Mouse (Mus musculus) G1E (cell line): ENCODE data around the gene Icosl. TPM values are rescaled to one million over a fixed set of nuclear protein-coding genes. Genes with fewer than 3 reads are reported as not detected.

Source experiments
- ATAC-seq: 2 replicates; pipeline ENCODE4 v1.8.0; 2016; ENCODE audit warnings: mild to moderate bottlenecking; ENCODE audit not compliant: insufficient number of reproducible peaks, poor library complexity, low FRiP score, severe bottlenecking; ENCODE audit errors: extremely low read depth
- DNase-seq: peaks from one replicate; pipeline ENCODE4 v3.0.0; 2012; ENCODE audit warnings: low spot score
- H3K27me3 ChIP-seq: 2 replicates; pipeline ENCODE4 v1.6.1; 2012; ENCODE audit warnings: mild to moderate bottlenecking, low read length, inconsistent platforms; ENCODE audit not compliant: insufficient read depth
- H3K36me3 ChIP-seq: replicated peaks from 2 replicates; pipeline ENCODE3; 2012; ENCODE audit warnings: mild to moderate bottlenecking, inconsistent platforms
- H3K4me1 ChIP-seq: 2 replicates; pipeline ENCODE4 v1.6.1; 2012; ENCODE audit warnings: low read depth, low read length, inconsistent platforms, mixed read lengths; ENCODE audit not compliant: insufficient read depth
- H3K4me3 ChIP-seq: 2 replicates; pipeline ENCODE4 v1.5.1; 2012; ENCODE audit warnings: low read depth, mild to moderate bottlenecking, inconsistent platforms, low read length, moderate library complexity, mixed read lengths
- H3K9me3 ChIP-seq: replicated peaks from 2 replicates; pipeline ENCODE4 v1.6.1; 2012; ENCODE audit warnings: inconsistent platforms
- CTCF ChIP-seq: IDR thresholded peaks from 2 replicates; pipeline ENCODE4 v1.5.1; 2012; ENCODE audit warnings: low read depth, low read length, inconsistent platforms, mixed read lengths
- GATA1 ChIP-seq: IDR thresholded peaks from 2 replicates; pipeline ENCODE4 v1.6.1; 2012; ENCODE audit warnings: borderline replicate concordance, low read length, inconsistent platforms, mixed read lengths
- GATA2 ChIP-seq: IDR thresholded peaks from 2 replicates; pipeline ENCODE4 v1.6.1; 2012; ENCODE audit warnings: low read depth, low read length, inconsistent platforms, borderline replicate concordance
- POLR2AphosphoS5 ChIP-seq: IDR thresholded peaks from 2 replicates; pipeline ENCODE4 v1.6.1; 2012; ENCODE audit warnings: low read depth, low read length, inconsistent platforms; ENCODE audit not compliant: insufficient replicate concordance
- TAL1 ChIP-seq: conservative IDR thresholded peaks from 2 replicates; pipeline ENCODE4 v1.6.1; 2012; ENCODE audit warnings: low read depth, low read length, inconsistent platforms, mixed read lengths
- polyA plus RNA-seq: library from polyadenylated mRNA; stranded (reverse); fragments of >175 nt; gene quantifications from 2 replicates; pipeline ENCODE4 v1.2.3, GENCODE M21; 2012
- total RNA-seq, 2 experiments: library from RNA; stranded (forward) in 1 of 2; stranded (reverse) in 1 of 2; fragments of 200-1000 nt in 1 of 2; fragments of >200 nt in 1 of 2; fragmentation: Nextera tagmentation in 1 of 2; gene quantifications; 2 replicates each; pipeline ENCODE4 v1.2.3; 2014 to 2017

Icosl gene
- total and polyA plus RNA-seq, 3 experiments: 0.22 TPM; not detected in 2

- Histone ChIP-seq H3K4me1 (no peaks in the 10 kb centered on the region), H3K27me3 (peaks cover 5% of the 10 kb centered on the region; the same call in 1 of the 2 replicates), H3K9me3 (no peaks in the 10 kb centered on the region), H3K4me3 (no peak overlapping the region), H3K36me3 (no peaks in the 10 kb centered on the region)
- DNase-seq (no peak), ATAC-seq (no peak)
- TF ChIP-seq TAL1 (no peak), GATA1 (no peak), GATA2 (no peak), POLR2AphosphoS5 (no peak), CTCF (no peak)
Measured at GRCm38 (mm10) chr10:78085711-78086110, 16.6 kb downstream of the Icosl start.

- DNase-seq (no peak), ATAC-seq (no peak)
Measured at GRCm38 (mm10) chr10:78086444-78087061, 17.5 kb downstream of the Icosl start.

GRCm38 (mm10) chr10:78087101-78087511, 18.0 kb downstream of the Icosl start:
- ATAC-seq (no peak), DNase-seq (no peak)
- Histone ChIP-seq H3K4me3 (no peak overlapping the region), H3K27me3 (peaks cover 5% of the 10 kb centered on the region; the same call in 1 of the 2 replicates), H3K4me1 (no peaks in the 10 kb centered on the region), H3K9me3 (no peaks in the 10 kb centered on the region), H3K36me3 (no peaks in the 10 kb centered on the region)
- TF ChIP-seq POLR2AphosphoS5 (no peak), TAL1 (no peak), GATA2 (no peak), CTCF (no peak), GATA1 (no peak)

More at GRCm38 (mm10) chr10:78086444-78087061, 17.5 kb downstream of the Icosl start:
- peaks cover 5% of the 10 kb centered on the region; the same call in 1 of the 2 replicates for H3K27me3 ChIP-seq
- no peaks in the 10 kb centered on the region for H3K36me3 ChIP-seq
- H3K4me3 ChIP-seq: no peak overlapping the region
- TF ChIP-seq TAL1: no peak
- TF ChIP-seq POLR2AphosphoS5: no peak
- no peak for TF ChIP-seq GATA2
- H3K4me1 ChIP-seq: no peaks in the 10 kb centered on the region
- no peaks in the 10 kb centered on the region for H3K9me3 ChIP-seq

GRCm38 (mm10) chr10:78090246-78090645, 21.1 kb downstream of the Icosl start:
- no peak for ATAC-seq
- Histone ChIP-seq H3K4me1 (no peaks in the 10 kb centered on the region), H3K27me3 (no peaks in the 10 kb centered on the region; the same call in 1 of the 2 replicates), H3K4me3 (no peak overlapping the region), H3K36me3 (no peaks in the 10 kb centered on the region), H3K9me3 (no peaks in the 10 kb centered on the region)
- DNase-seq: no peak
- TF ChIP-seq GATA1 (no peak), POLR2AphosphoS5 (no peak), CTCF (no peak), GATA2 (no peak), TAL1 (no peak)

GRCm38 (mm10) chr10:78090706-78091491, 21.8 kb downstream of the Icosl start:
- no peaks in the 10 kb centered on the region for H3K36me3 ChIP-seq
- H3K4me1 ChIP-seq: no peaks in the 10 kb centered on the region
- no peaks in the 10 kb centered on the region for H3K9me3 ChIP-seq
- no peak for TF ChIP-seq POLR2AphosphoS5
- no peak for TF ChIP-seq GATA2
- no peaks in the 10 kb centered on the region; the same call in 1 of the 2 replicates for H3K27me3 ChIP-seq
- H3K4me3 ChIP-seq: no peak overlapping the region; the same call in 1 of the 2 replicates
- no peak for ATAC-seq
- no peak for DNase-seq

GRCm38 (mm10) chr10:78091865-78092724, 23.0 kb downstream of the Icosl start:
- Histone ChIP-seq H3K27me3 (no peaks in the 10 kb centered on the region; the same call in 1 of the 2 replicates), H3K36me3 (no peaks in the 10 kb centered on the region), H3K4me3 (no peak overlapping the region), H3K4me1 (no peaks in the 10 kb centered on the region), H3K9me3 (no peaks in the 10 kb centered on the region)
- no peak for DNase-seq
- ATAC-seq: no peak
- TF ChIP-seq POLR2AphosphoS5 (no peak), GATA1 (no peak), GATA2 (no peak), CTCF (no peak), TAL1 (no peak)
